Mouse (Mus musculus) E14TG2a.4 (cell line): ENCODE measurements around the gene Tpm4.

Experiments used
- H3K27me3 ChIP-seq: 2 replicates; pipeline ENCODE4 v1.6.1; 2014; ENCODE audit warnings: low read length, control low read depth; ENCODE audit not compliant: insufficient read depth
- H3K36me3 ChIP-seq: 2 replicates; pipeline ENCODE4 v1.6.1; 2014; ENCODE audit warnings: low read length, control low read depth; ENCODE audit not compliant: insufficient read depth
- H3K4me1 ChIP-seq: replicated peaks from 2 replicates; pipeline ENCODE4 v1.6.1; 2014; ENCODE audit warnings: low read depth, low read length, control low read depth
- H3K4me3 ChIP-seq: replicated peaks from 2 replicates; pipeline ENCODE4 v1.5.1; 2014; ENCODE audit warnings: mild to moderate bottlenecking, low read length
- H3K9me3 ChIP-seq: 2 replicates; pipeline ENCODE4 v1.6.1; 2014; ENCODE audit warnings: low read length, control low read depth
- CTCF ChIP-seq: conservative IDR thresholded peaks from 2 replicates; pipeline ENCODE4 v1.5.1; 2014; ENCODE audit warnings: low read length
- NANOG ChIP-seq: IDR thresholded peaks from 2 replicates; pipeline ENCODE4 v1.6.1; 2014; ENCODE audit warnings: borderline replicate concordance, low read length, mixed read lengths
- POU5F1 ChIP-seq: IDR thresholded peaks from 2 replicates; pipeline ENCODE4 v1.6.1; 2014; ENCODE audit warnings: low read length, borderline replicate concordance

Tpm4 gene

DNA sequence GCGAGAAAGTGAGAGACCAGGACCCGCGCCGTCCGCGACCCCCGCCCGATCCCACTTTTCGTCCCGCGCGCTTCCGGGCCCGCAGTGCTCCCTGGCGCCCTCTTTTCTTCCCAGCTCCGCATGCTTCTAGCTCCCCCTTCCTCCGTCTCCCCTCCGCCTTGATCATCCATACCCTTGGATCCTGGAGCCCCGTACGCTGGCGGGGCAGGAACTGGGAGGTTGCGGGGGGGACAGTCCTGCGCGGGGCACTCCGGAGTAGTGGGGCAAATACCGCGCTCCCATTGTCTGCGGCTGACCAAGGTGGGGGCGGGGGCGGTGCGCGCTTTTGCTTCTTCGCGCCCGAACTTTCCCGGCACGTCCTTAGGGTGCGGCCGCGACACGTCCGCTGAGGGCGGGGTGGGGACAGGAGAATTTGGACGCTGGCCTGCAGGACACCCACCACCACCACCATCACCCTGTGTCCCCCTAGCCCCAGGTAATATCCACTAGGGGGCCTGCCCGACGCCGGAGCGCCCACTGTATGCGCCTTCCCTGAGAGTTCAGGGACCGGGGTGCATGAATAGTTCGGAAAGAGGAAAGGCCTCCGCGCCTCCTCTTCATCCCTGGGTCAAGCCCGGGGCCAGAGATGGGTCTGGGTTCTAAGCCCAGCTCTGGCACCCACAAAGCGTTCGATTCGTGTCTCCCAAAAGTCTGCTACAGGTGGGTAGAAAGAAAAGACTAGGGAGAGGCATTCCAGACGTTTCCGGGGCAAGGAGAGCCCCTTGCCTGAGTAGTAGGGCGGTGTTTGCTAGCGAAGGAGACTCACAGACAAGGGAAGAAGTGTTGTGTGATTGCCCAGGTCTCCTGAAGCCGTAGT is 899 bp downstream of the Tpm4 start:
- Histone ChIP-seq H3K36me3 (peaks cover 25% of the 10 kb centered on the region), H3K27me3 (peaks cover 9% of the 10 kb centered on the region), H3K4me3 (peak overlapping the region; percentile 87), H3K4me1 (peaks cover 36% of the 10 kb centered on the region), H3K9me3 (no peaks in the 10 kb centered on the region)
- no peak for TF ChIP-seq NANOG
- no peak for TF ChIP-seq POU5F1
- TF ChIP-seq CTCF = no peak

DNA sequence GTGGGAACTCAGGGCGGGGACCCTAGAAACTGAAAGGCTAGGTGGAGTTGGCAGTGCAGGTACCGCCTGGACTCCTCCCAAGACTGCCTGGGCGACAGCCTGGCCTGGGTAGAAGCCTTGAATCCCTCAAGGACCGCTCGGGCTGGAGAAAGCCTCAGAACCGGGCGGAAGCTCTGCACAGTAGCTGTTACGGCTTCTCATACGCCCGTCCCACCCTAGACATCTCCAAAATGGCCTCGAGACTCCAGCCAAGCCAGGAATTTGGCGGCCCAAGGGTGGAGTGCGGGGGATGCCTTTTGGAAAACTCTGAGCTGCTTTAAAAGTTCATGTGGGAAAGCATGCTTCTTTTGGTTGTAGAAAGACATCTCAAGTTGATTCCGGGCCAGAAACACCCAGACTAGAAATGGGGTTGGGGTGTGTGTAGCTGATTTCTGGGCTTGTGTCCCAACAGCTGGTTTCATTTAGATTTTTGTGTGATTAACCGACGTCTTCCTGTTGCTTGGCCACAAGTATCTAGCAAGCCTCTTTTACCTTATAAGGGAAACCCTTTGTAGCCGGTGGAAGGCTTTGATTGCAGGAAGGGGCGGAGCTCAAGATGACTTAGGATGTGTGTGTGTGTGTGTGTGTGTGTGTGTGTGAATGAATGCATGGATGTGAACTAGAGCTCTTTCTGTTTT is 1.7 kb downstream of the Tpm4 start:
- H3K4me3 ChIP-seq = peak overlapping the region; percentile 87
- TF ChIP-seq POU5F1 (no peak), CTCF (no peak), NANOG (no peak)
- H3K9me3 ChIP-seq = no peaks in the 10 kb centered on the region
- peaks cover 9% of the 10 kb centered on the region for H3K27me3 ChIP-seq
- H3K36me3 ChIP-seq = peaks cover 32% of the 10 kb centered on the region
- H3K4me1 ChIP-seq = peaks cover 36% of the 10 kb centered on the region

DNA sequence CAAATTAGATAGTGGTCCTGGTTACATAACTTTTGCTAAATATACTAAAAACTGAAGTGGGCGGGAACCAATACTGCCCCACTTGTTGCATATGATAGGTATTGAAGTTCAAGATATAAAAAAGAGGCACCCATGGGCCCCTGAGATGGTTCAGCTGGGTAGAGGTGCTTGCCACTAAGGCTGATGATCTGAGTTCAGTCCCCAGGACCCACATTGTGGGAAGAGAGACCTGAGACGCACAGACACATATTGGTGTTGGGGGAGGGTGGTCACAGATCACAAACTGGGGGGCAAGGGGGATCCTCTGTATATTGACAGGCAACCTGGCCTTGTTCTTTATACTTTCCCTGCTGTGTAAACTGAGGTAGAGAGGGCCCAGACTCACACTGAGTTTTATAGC is 2.7 kb downstream of the Tpm4 start:
- TF ChIP-seq POU5F1 = no peak
- no peak for TF ChIP-seq NANOG
- peaks cover 42% of the 10 kb centered on the region for H3K36me3 ChIP-seq
- peaks cover 38% of the 10 kb centered on the region for H3K4me1 ChIP-seq
- H3K4me3 ChIP-seq = no peak overlapping the region
- peaks cover 9% of the 10 kb centered on the region for H3K27me3 ChIP-seq
- no peaks in the 10 kb centered on the region for H3K9me3 ChIP-seq

DNA sequence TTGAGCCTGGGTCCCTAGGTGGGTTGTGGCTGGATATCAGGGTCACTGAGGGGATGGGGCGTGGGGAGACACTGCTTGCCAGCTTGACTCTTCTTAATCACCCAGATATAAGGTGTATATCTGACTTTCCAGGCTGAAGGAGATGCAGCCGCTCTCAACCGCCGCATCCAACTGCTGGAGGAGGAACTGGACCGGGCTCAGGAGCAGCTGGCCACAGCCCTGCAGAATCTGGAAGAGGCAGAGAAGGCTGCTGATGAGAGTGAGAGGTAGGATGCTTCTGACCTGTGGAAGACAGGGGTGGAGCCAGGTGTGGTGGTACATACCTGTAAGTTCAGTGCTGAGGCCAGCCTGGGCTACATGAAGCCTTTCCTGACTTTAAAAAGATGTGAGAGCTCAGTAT is 3.7 kb downstream of the Tpm4 start:
- no peak overlapping the region for H3K4me3 ChIP-seq
- H3K9me3 ChIP-seq = no peaks in the 10 kb centered on the region
- peaks cover 9% of the 10 kb centered on the region for H3K27me3 ChIP-seq
- no peak for TF ChIP-seq POU5F1
- no peak for TF ChIP-seq NANOG
- TF ChIP-seq CTCF = no peak
- peaks cover 45% of the 10 kb centered on the region for H3K4me1 ChIP-seq
- peaks cover 52% of the 10 kb centered on the region for H3K36me3 ChIP-seq

DNA sequence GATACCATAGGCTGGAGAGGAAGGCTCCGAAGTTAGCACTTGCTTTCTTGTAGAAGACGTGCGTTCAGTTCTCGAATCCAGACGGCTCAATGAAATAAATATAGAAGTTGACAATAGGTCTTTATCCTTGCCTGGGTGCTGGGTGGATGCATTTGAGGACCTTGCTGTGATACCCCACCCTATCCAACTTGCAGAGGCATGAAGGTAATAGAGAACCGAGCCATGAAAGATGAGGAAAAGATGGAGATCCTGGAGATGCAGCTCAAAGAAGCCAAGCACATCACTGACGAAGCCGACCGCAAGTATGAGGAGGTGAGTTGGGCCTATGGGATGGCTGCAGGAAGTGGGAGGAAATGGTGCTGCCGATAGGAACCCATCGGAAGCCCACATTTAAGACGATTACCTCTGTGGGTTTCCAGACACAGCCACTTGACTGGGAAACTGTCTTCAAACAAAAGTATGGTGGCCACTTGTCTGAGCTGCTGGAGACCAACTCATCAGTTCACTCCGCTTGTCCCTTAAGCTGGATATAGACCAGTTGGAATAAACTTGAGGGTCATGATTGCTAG is 8.6 kb downstream of the Tpm4 start:
- H3K4me1 ChIP-seq = peaks cover 46% of the 10 kb centered on the region
- H3K36me3 ChIP-seq = peaks cover 97% of the 10 kb centered on the region
- H3K27me3 ChIP-seq = no peaks in the 10 kb centered on the region
- H3K4me3 ChIP-seq = no peak overlapping the region
- TF ChIP-seq POU5F1 (no peak), NANOG (no peak), CTCF (no peak)
- H3K9me3 ChIP-seq = no peaks in the 10 kb centered on the region

DNA sequence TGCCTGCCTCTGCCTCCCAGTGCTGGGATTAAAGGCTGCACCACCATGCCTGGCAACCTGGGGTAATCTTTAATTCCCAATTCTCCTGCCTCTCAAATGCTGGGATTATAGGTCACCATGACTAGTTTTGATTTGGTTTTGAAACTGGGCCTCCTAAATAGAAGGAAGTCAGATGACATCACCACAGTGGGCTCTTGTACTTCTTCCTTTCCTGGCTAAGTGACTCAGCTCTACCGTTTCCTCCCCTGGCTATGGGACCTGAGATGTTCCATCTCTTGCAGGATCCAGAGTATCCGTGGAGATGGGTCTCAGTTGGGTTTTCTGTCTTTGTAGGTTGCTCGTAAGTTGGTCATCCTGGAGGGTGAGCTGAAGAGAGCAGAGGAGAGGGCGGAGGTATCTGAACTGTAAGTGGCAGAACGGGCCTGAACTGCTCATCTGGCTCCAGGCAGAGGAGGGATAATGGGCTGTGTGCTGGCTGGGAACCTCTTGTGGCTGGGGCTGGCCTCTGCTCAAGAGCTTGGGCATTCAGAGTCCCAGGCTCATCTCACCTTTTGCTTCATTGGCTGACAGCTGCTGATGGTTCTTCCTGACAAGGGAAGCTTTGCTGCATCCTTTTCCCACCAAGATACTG is 9.7 kb downstream of the Tpm4 start:
- no peak overlapping the region for H3K4me3 ChIP-seq
- H3K36me3 ChIP-seq = peaks cover 94% of the 10 kb centered on the region
- H3K9me3 ChIP-seq = no peaks in the 10 kb centered on the region
- TF ChIP-seq NANOG (no peak), POU5F1 (no peak), CTCF (no peak)
- H3K4me1 ChIP-seq = peaks cover 50% of the 10 kb centered on the region
- no peaks in the 10 kb centered on the region for H3K27me3 ChIP-seq

DNA sequence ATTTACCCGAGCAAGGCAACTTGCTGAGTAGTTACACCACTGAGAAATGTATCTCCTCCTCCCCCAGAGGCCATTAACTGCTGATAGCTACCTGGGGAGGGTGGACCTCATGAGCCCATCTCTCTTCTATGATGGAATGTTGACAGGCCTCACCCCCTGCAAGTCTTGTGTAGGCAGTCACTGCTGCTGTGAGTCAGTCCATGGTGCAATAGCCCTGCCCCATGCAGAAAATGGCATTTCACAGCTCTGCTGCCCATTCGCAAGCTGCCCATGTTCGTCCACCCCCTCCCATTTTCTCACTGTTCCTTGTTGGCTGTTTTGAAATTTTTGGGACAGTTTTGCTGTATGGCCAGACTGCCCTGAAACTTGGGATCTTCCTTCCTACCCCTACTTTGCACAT is 10.7 kb downstream of the Tpm4 start:
- no peaks in the 10 kb centered on the region for H3K27me3 ChIP-seq
- no peaks in the 10 kb centered on the region for H3K9me3 ChIP-seq
- H3K36me3 ChIP-seq = peaks cover 94% of the 10 kb centered on the region
- H3K4me1 ChIP-seq = peaks cover 57% of the 10 kb centered on the region
- TF ChIP-seq NANOG (no peak), CTCF (no peak), POU5F1 (no peak)
- H3K4me3 ChIP-seq = no peak overlapping the region

DNA sequence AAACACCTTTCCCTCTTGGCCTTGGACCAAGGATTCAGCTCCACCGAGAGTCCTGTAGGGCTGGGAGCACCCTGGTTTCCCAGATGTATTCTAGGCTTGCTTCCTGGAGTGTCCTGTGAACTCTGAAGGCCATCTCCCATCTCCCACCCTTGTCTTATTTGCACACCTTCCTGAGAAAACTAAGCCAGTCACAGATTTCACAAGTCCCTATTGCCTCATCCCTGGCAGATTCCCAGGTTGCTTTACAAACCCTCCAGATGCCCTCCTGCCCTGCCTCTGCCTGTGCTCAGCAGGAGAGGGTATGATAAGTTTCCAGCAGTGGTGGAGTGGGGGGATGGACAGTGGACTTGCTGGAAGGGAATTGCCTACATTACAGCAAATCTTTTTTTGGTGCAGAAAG is 11.3 kb downstream of the Tpm4 start:
- H3K4me1 ChIP-seq = peaks cover 57% of the 10 kb centered on the region

More for the DNA sequence above, 11.3 kb downstream of the Tpm4 start:
- Histone ChIP-seq H3K36me3 (peaks cover 92% of the 10 kb centered on the region), H3K27me3 (no peaks in the 10 kb centered on the region), H3K4me3 (no peak overlapping the region), H3K9me3 (no peaks in the 10 kb centered on the region)
- TF ChIP-seq POU5F1 (no peak), NANOG (no peak), CTCF (no peak)
